10 mouse cellular contexts compared by ENCODE assay signal in the genomic region with DNA sequence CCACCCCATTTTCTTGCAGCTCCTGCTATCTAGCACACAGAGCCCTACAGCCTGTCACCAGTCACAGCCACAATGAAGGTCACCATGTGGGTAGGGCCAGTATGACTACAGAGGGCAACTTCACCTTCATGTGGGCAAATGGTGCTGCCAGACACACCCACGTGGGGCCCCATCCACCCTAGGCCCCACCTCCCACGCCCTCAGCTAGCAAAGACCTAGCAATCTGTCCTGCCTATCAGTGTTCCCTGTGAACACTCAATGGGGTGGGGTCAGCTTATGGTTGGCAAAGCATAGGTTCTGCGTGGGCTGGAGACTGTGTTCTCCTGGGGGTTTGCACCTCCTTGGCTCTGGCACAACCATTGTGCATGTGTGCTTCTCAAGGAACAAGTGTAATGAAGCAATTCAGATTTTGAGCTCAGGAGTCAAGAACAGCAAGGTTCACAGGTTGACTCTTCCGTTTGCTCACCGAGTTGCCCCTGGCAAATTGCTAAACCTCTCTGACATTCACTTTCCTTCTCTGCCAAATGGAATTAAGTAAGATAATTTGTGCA. TPM values are rescaled to one million over a fixed set of nuclear protein-coding genes. Genes with fewer than 3 reads are reported as not detected.
DNase-seq lines count a peak whose midpoint lies in the region; ATAC-seq lines count a peak whose summit lies in the region.
"Had no signal": no experiment of that assay in that cellular context is flagged by ENCODE, and none has a peak within 500 bp of the region (broad histone marks: within the 10 kb centered on the region; RNA-seq: fewer than 3 reads in every experiment).

No protein-coding gene starts in this region.

- no peak overlapping the region for H3K4me2 ChIP-seq in kidney, embryonic 16.5 days (replicated peaks; ENCODE audit: low read depth, low read length)
- no peak overlapping the region for H3K4me2 ChIP-seq in kidney, embryonic 15.5 days
- no peak overlapping the region for H3K4me2 ChIP-seq in heart, embryonic 12.5 days

- H3K9me3 ChIP-seq in kidney, embryonic 16.5 days (ENCODE audit: low read length) = no peaks in the 10 kb centered on the region
- no peaks in the 10 kb centered on the region for H3K9me3 ChIP-seq in kidney, embryonic 15.5 days (replicated peaks)
- H3K9me3 ChIP-seq in heart, embryonic 12.5 days (replicated peaks) = peaks cover 3% of the 10 kb centered on the region; the same call in 1 of the 2 replicates
- H3K9me3 ChIP-seq: forebrain, embryonic 10.5 days had no signal

- H3K27ac ChIP-seq in kidney, embryonic 16.5 days (ENCODE audit: low read length) = 0 out of 2 replicates have a peak overlapping the region, but pooled peaks have one; percentile 25
- H3K27ac ChIP-seq in kidney, embryonic 15.5 days = no peak overlapping the region
- no peak overlapping the region for H3K27ac ChIP-seq in heart, embryonic 12.5 days (ENCODE audit: poor library complexity, severe bottlenecking)
- H3K27ac ChIP-seq: forebrain, embryonic 10.5 days had no signal

- H3K9ac ChIP-seq in kidney, embryonic 16.5 days (replicated peaks; ENCODE audit: low read length) = no peak overlapping the region
- no peak overlapping the region for H3K9ac ChIP-seq in kidney, embryonic 15.5 days
- H3K9ac ChIP-seq in heart, embryonic 12.5 days = no peak overlapping the region

- peaks cover 84% of the 10 kb centered on the region for H3K4me1 ChIP-seq in kidney, embryonic 16.5 days (ENCODE audit: insufficient read depth, low read length)
- peaks cover 95% of the 10 kb centered on the region for H3K4me1 ChIP-seq in kidney, embryonic 15.5 days
- H3K4me1 ChIP-seq in heart, embryonic 12.5 days (replicated peaks) = peaks cover 55% of the 10 kb centered on the region

- H3K36me3 ChIP-seq in kidney, embryonic 16.5 days (ENCODE audit: insufficient read depth, low read length) = peaks cover 31% of the 10 kb centered on the region
- H3K36me3 ChIP-seq in kidney, embryonic 15.5 days = peaks cover 63% of the 10 kb centered on the region
- H3K36me3 ChIP-seq in heart, embryonic 12.5 days = peaks cover 4% of the 10 kb centered on the region; the same call in 1 of the 2 replicates
- H3K36me3 ChIP-seq: forebrain, embryonic 10.5 days had no signal

- H3K27me3 ChIP-seq in kidney, embryonic 16.5 days (ENCODE audit: insufficient read depth, low read length) = no peaks in the 10 kb centered on the region
- H3K27me3 ChIP-seq in kidney, embryonic 15.5 days = no peaks in the 10 kb centered on the region
- H3K27me3 ChIP-seq in heart, embryonic 12.5 days (replicated peaks) = peaks cover 43% of the 10 kb centered on the region

- no peak for ATAC-seq in kidney, embryonic 16.5 days (ENCODE audit: low FRiP score, low TSS enrichment)
- no peak for ATAC-seq in kidney, embryonic 15.5 days (replicated peaks; ENCODE audit: low FRiP score)
- peak; percentile 39 for ATAC-seq in inflammation-experienced regulatory T-cells, adult 6 months
- ATAC-seq in megakaryocyte-erythroid progenitor cell, adult 5-6 weeks (replicated peaks; ENCODE audit: low FRiP score, low TSS enrichment, poor library complexity, severe bottlenecking) = peak; percentile 76
- ATAC-seq in heart, embryonic 12.5 days (ENCODE audit: insufficient number of reproducible peaks, low FRiP score) = no peak

- H3K4me3 ChIP-seq in kidney, embryonic 16.5 days (ENCODE audit: low read length) = no peak overlapping the region
- H3K4me3 ChIP-seq in kidney, embryonic 15.5 days (replicated peaks) = no peak overlapping the region
- H3K4me3 ChIP-seq in heart, embryonic 12.5 days = no peak overlapping the region
- H3K4me3 ChIP-seq: forebrain, embryonic 10.5 days had no signal

- WGBS in kidney, embryonic 16.5 days = 62% methylated on average over 5 of the region's 5 CpGs
- 67% methylated on average over 5 of the region's 5 CpGs for WGBS in kidney, embryonic 15.5 days
- WGBS in heart, embryonic 12.5 days = 66% methylated on average over 5 of the region's 5 CpGs

- peak; percentile 24 for DNase-seq in T-cell, adult 2 months (ENCODE audit: low spot score)
- DNase-seq in cerebellum, adult 11-12 months = no peak
- DNase-seq in layer of hippocampus, adult 8-10 months (ENCODE audit: low spot score in 2 of 2) = no peak
- DNase-seq: cerebellum, adult 9-10 months had no signal

RNA-seq across cellular contexts. Expression of a gene that starts 9.0 kb away (rescaled TPM):
- polyA plus RNA-seq in kidney, embryonic 16.5 days (2015; fragmentation: Nextera tagmentation; extraction: Ambion mirVana) = 210 and 217 TPM in 2 replicates
- polyA plus RNA-seq in kidney, embryonic 15.5 days (2015; fragmentation: Nextera tagmentation; extraction: Ambion mirVana) = 207 TPM in 2 replicates
- 100 to 1,000 TPM in 1 of 3 experiments, 10 to 100 TPM in 2; 24.6 to 111 (median 80.4) TPM for polyA plus RNA-seq in inflammation-experienced regulatory T-cells, adult 6 months (2017; shearing (Covaris generic))
- total RNA-seq in megakaryocyte-erythroid progenitor cell, adult 5-6 weeks (2014; fragmentation: Nextera tagmentation) = 1.9 and 11.1 TPM in 2 replicates
- total RNA-seq in megakaryocyte-erythroid progenitor cell, adult 5-6 weeks (2017) = 3.0 and 6.7 TPM in 2 replicates
- 28.4 and 30.0 TPM in 2 replicates for polyA plus RNA-seq in heart, embryonic 12.5 days (2016; fragmentation: Nextera tagmentation; extraction: Ambion mirVana)
- total RNA-seq in layer of hippocampus, adult 8-10 months (2022) = 10 to 100 TPM; 28.7 to 41.1 (median 35.0) TPM

Comparison
In these comparisons a context has a peak if more than half of its experiments do, and no peak if none do; other contexts are left out.
1. ATAC-seq: peak in inflammation-experienced regulatory T-cells, adult 6 months (single experiment) and megakaryocyte-erythroid progenitor cell, adult 5-6 weeks (single experiment); none in kidney, embryonic 16.5 days (single experiment), kidney, embryonic 15.5 days (single experiment) and heart, embryonic 12.5 days (single experiment).